Mouse (Mus musculus) midbrain, postnatal 0 days (tissue): ENCODE results near the gene Rbpjl. TPM values are rescaled to one million over a fixed set of nuclear protein-coding genes. Genes with fewer than 3 reads are reported as not detected.

ENCODE experiments used
- ATAC-seq: fragments of 200-750 bp; cut with Nextera tagmentation; 2 replicates; pipeline ENCODE4 v1.8.0; 2017; ENCODE audit warnings: moderate number of reproducible peaks, mild to moderate bottlenecking, moderate TSS enrichment, moderate library complexity; ENCODE audit not compliant: low FRiP score
- DNase-seq: peaks from one replicate; pipeline ENCODE4 v3.0.0-alpha.2; 2015; ENCODE audit warnings: low spot score
- H3K27ac ChIP-seq: fragments of 300-500 bp; sonication (generic); 2 replicates; pipeline ENCODE4 v1.5.1; 2014; ENCODE audit warnings: low read depth, mild to moderate bottlenecking, low read length, mixed read lengths
- H3K27me3 ChIP-seq: fragments of 300-500 bp; sonication (generic); 2 replicates; pipeline ENCODE4 v1.6.1; 2014; ENCODE audit warnings: low read length, control low read depth, mixed read lengths; ENCODE audit not compliant: insufficient read depth
- H3K36me3 ChIP-seq: fragments of 300-500 bp; sonication (generic); 2 replicates; pipeline ENCODE4 v1.6.1; 2014; ENCODE audit warnings: low read length, control low read depth, mixed read lengths; ENCODE audit not compliant: insufficient read depth
- H3K4me1 ChIP-seq: fragments of 300-500 bp; sonication (generic); 2 replicates; pipeline ENCODE4 v1.6.1; 2014; ENCODE audit warnings: mild to moderate bottlenecking, control low read depth, antibody characterized with exemption, low read length, mixed read lengths; ENCODE audit not compliant: insufficient read depth
- H3K4me2 ChIP-seq: fragments of 300-500 bp; sonication (generic); 2 replicates; pipeline ENCODE4 v1.6.1; 2014; ENCODE audit warnings: low read depth, mild to moderate bottlenecking, low read length, mixed read lengths; ENCODE audit not compliant: poor library complexity, severe bottlenecking
- H3K4me3 ChIP-seq: fragments of 300-500 bp; sonication (generic); 2 replicates; pipeline ENCODE4 v1.5.1; 2014; ENCODE audit warnings: low read depth, mild to moderate bottlenecking, low read length, moderate library complexity
- H3K9ac ChIP-seq: fragments of 300-500 bp; sonication (generic); replicated peaks from 2 replicates; pipeline ENCODE4 v1.6.1; 2014; ENCODE audit warnings: mild to moderate bottlenecking, low read length, moderate library complexity, mixed read lengths; ENCODE audit not compliant: poor library complexity, severe bottlenecking
- H3K9me3 ChIP-seq: fragments of 300-500 bp; sonication (generic); 2 replicates; pipeline ENCODE4 v1.6.1; 2016; ENCODE audit warnings: low read length, control low read depth
- CTCF ChIP-seq: IDR thresholded peaks from 2 replicates; pipeline ENCODE4 v1.5.1; 2016; ENCODE audit warnings: antibody characterized with exemption, mild to moderate bottlenecking
- WGBS: fragments of 180-500 bp; shearing (Covaris S2); extraction: QIAGEN DNeasy Blood & Tissue Kit; methylation state at CpG from one replicate; pipeline ENCODE4 v1.1.7; 2014; 5-methylcytosine and 5-hydroxymethylcytosine counted together
- polyA plus RNA-seq: library from polyadenylated mRNA; unstranded; fragments of >200 nt; fragmentation: Nextera tagmentation; extraction: Ambion mirVana; gene quantifications from 2 replicates; pipeline ENCODE4 v1.2.1, GENCODE M21; 2015
- total RNA-seq: library from RNA; depleted of rRNA; stranded (reverse); fragments of >200 nt; gene quantifications from 2 replicates; pipeline ENCODE4 v1.2.3, GENCODE M21; 2014

Gene Rbpjl
- total and polyA plus RNA-seq, 2 experiments from 2014 or later: 0.04 to 0.77 TPM

GRCm38 (mm10) chr2:164433278-164433895, 30.4 kb downstream of the Rbpjl start:
- no peak overlapping the region for H3K9ac ChIP-seq
- 87% methylated on average over 9 of the region's 9 CpGs for WGBS
- no peak overlapping the region for H3K4me2 ChIP-seq
- H3K27me3 ChIP-seq: no peaks in the 10 kb centered on the region
- 0 out of 2 replicates have a peak, but pooled peaks cover 3% of the 10 kb centered on the region for H3K4me1 ChIP-seq
- DNase-seq: no peak
- H3K9me3 ChIP-seq: no peaks in the 10 kb centered on the region
- ATAC-seq: no peak
- no peak overlapping the region for H3K4me3 ChIP-seq
- TF ChIP-seq CTCF: no peak
- no peak overlapping the region for H3K27ac ChIP-seq
- no peaks in the 10 kb centered on the region for H3K36me3 ChIP-seq

GRCm38 (mm10) chr2:164434681-164435080, 31.7 kb downstream of the Rbpjl start:
- Histone ChIP-seq H3K4me1 (0 out of 2 replicates have a peak, but pooled peaks cover 3% of the 10 kb centered on the region), H3K4me3 (no peak overlapping the region), H3K27ac (no peak overlapping the region), H3K9ac (no peak overlapping the region), H3K27me3 (no peaks in the 10 kb centered on the region), H3K4me2 (no peak overlapping the region), H3K9me3 (no peaks in the 10 kb centered on the region), H3K36me3 (no peaks in the 10 kb centered on the region)
- ATAC-seq (no peak), DNase-seq (no peak)
- TF ChIP-seq CTCF: no peak
- 92% methylated on average over 3 of the region's 3 CpGs for WGBS

GRCm38 (mm10) chr2:164435216-164436090, 32.5 kb downstream of the Rbpjl start:
- Histone ChIP-seq H3K36me3 (no peaks in the 10 kb centered on the region), H3K4me3 (no peak overlapping the region), H3K9ac (no peak overlapping the region), H3K9me3 (no peaks in the 10 kb centered on the region), H3K4me2 (no peak overlapping the region), H3K27ac (no peak overlapping the region), H3K4me1 (0 out of 2 replicates have a peak, but pooled peaks cover 3% of the 10 kb centered on the region), H3K27me3 (0 out of 2 replicates have a peak, but pooled peaks cover 2% of the 10 kb centered on the region)
- WGBS: 77% methylated on average over 5 of the region's 5 CpGs
- DNase-seq (no peak), ATAC-seq (no peak)
- TF ChIP-seq CTCF: no peak

GRCm38 (mm10) chr2:164436215-164436913, 33.4 kb downstream of the Rbpjl start:
- ATAC-seq: no peak
- no peak for TF ChIP-seq CTCF
- H3K4me1 ChIP-seq: 0 out of 2 replicates have a peak, but pooled peaks cover 3% of the 10 kb centered on the region
- H3K27me3 ChIP-seq: peaks cover 5% of the 10 kb centered on the region; the same call in 1 of the 2 replicates
- H3K27ac ChIP-seq: peak overlapping the region; percentile 32; the same call in 1 of the 2 replicates
- no peak for DNase-seq
- no peak overlapping the region for H3K4me3 ChIP-seq
- H3K9me3 ChIP-seq: no peaks in the 10 kb centered on the region
- H3K9ac ChIP-seq: no peak overlapping the region
- 26% methylated on average over 8 of the region's 8 CpGs for WGBS
- no peaks in the 10 kb centered on the region for H3K36me3 ChIP-seq
- H3K4me2 ChIP-seq: no peak overlapping the region

GRCm38 (mm10) chr2:164436961-164437360, 34.0 kb downstream of the Rbpjl start:
- Histone ChIP-seq H3K4me2 (no peak overlapping the region), H3K4me3 (no peak overlapping the region), H3K27ac (peak overlapping the region; percentile 32; the same call in 1 of the 2 replicates), H3K36me3 (no peaks in the 10 kb centered on the region), H3K9ac (no peak overlapping the region), H3K4me1 (0 out of 2 replicates have a peak, but pooled peaks cover 3% of the 10 kb centered on the region), H3K9me3 (no peaks in the 10 kb centered on the region), H3K27me3 (peaks cover 9% of the 10 kb centered on the region; the same call in 1 of the 2 replicates)
- DNase-seq (no peak), ATAC-seq (no peak)
- no peak for TF ChIP-seq CTCF
- WGBS: 49% methylated on average over 3 of the region's 3 CpGs
